Mouse (Mus musculus) stomach, embryonic 14.5 days (tissue): ENCODE results near the gene Gramd2. TPM values are rescaled to one million over a fixed set of nuclear protein-coding genes. Genes with fewer than 3 reads are reported as not detected.

Experiments used
- ATAC-seq: fragments of 200-750 bp; cut with Nextera tagmentation; 2 replicates; pipeline ENCODE4 v1.8.0; 2017; ENCODE audit warnings: low read depth, moderate TSS enrichment; ENCODE audit not compliant: insufficient number of reproducible peaks, insufficient read depth, low FRiP score
- H3K27ac ChIP-seq: fragments of 300-500 bp; sonication (generic); 2 replicates; pipeline ENCODE4 v1.5.1; 2014; ENCODE audit warnings: mild to moderate bottlenecking, low read length, moderate library complexity, mixed read lengths
- H3K27me3 ChIP-seq: fragments of 300-500 bp; sonication (generic); 2 replicates; pipeline ENCODE4 v1.6.1; 2014; ENCODE audit warnings: low read length, control low read depth, mixed read lengths; ENCODE audit not compliant: control insufficient read depth, insufficient read depth
- H3K36me3 ChIP-seq: fragments of 300-500 bp; sonication (generic); 2 replicates; pipeline ENCODE4 v1.6.1; 2014; ENCODE audit warnings: mild to moderate bottlenecking, control low read depth, low read length, moderate library complexity, mixed read lengths; ENCODE audit not compliant: control insufficient read depth, insufficient read depth
- H3K4me1 ChIP-seq: fragments of 300-500 bp; sonication (generic); 2 replicates; pipeline ENCODE4 v1.6.1; 2014; ENCODE audit warnings: low read length, control low read depth, mixed read lengths; ENCODE audit not compliant: control insufficient read depth, insufficient read depth
- H3K4me2 ChIP-seq: fragments of 300-500 bp; sonication (generic); replicated peaks from 2 replicates; pipeline ENCODE4 v1.6.1; 2014; ENCODE audit warnings: low read depth, low read length, control low read depth
- H3K4me3 ChIP-seq: fragments of 300-500 bp; sonication (generic); 2 replicates; pipeline ENCODE4 v1.5.1; 2014; ENCODE audit warnings: low read depth, low read length, control low read depth
- H3K9ac ChIP-seq: fragments of 300-500 bp; sonication (generic); replicated peaks from 2 replicates; pipeline ENCODE4 v1.6.1; 2014; ENCODE audit warnings: low read depth, mild to moderate bottlenecking, control low read depth, low read length, moderate library complexity, mixed read lengths
- H3K9me3 ChIP-seq: fragments of 300-500 bp; sonication (generic); 2 replicates; pipeline ENCODE4 v1.6.1; 2016; ENCODE audit warnings: low read depth, low read length, control low read depth; ENCODE audit not compliant: control insufficient read depth
- WGBS: fragments of 180-500 bp; shearing (Covaris S2); extraction: QIAGEN DNeasy Blood & Tissue Kit; methylation state at CpG from one replicate; pipeline ENCODE4 v1.1.7; 2014; 5-methylcytosine and 5-hydroxymethylcytosine counted together
- polyA plus RNA-seq: library from polyadenylated mRNA; unstranded; fragments of >200 nt; fragmentation: Nextera tagmentation; extraction: Ambion mirVana; gene quantifications from 2 replicates; pipeline ENCODE4 v1.2.1, GENCODE M21; 2014

Gene Gramd2
- polyA plus RNA-seq, 1 experiment from 2014 or later = 1.5 TPM

GRCm38 (mm10) chr9:59694571-59695450, 14.9 kb downstream of the Gramd2 start:
- 28% methylated on average over 16 of the region's 16 CpGs for WGBS
- Histone ChIP-seq H3K27me3 (no peaks in the 10 kb centered on the region), H3K4me3 (no peak overlapping the region), H3K27ac (no peak overlapping the region), H3K4me2 (no peak overlapping the region), H3K9ac (no peak overlapping the region), H3K4me1 (peaks cover 24% of the 10 kb centered on the region), H3K36me3 (no peaks in the 10 kb centered on the region), H3K9me3 (no peaks in the 10 kb centered on the region)
- no peak for ATAC-seq

DNA sequence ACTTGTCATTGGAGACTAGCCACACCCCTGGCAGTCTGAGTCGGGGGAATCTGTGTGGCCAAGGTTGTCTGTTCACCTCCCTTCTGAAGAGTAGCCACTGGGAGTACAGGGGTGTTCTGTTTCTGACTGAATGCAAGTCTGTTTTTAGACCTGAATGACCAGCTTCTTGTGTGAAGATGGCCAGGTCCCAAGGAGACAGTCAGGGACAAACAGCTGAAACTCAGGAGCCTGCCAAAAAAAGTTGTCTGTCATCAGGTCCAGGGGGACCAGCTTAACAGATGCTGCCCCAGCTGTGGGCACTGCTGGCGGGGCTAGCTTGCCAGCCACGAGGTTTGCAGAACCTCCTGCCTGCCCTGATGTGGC, 15.5 kb downstream of the Gramd2 start:
- 43% methylated on average over 3 of the region's 3 CpGs for WGBS
- no peak for ATAC-seq
- no peak overlapping the region for H3K9ac ChIP-seq

GRCm38 (mm10) chr9:59696381-59696780, 16.4 kb downstream of the Gramd2 start:
- H3K9me3 ChIP-seq = no peaks in the 10 kb centered on the region
- no peak overlapping the region for H3K4me2 ChIP-seq
- no peak overlapping the region for H3K27ac ChIP-seq
- H3K4me3 ChIP-seq = no peak overlapping the region
- H3K9ac ChIP-seq = no peak overlapping the region
- ATAC-seq = no peak
- no peaks in the 10 kb centered on the region for H3K36me3 ChIP-seq
- no peaks in the 10 kb centered on the region for H3K27me3 ChIP-seq
- WGBS = 74% methylated on average over 3 of the region's 3 CpGs
- H3K4me1 ChIP-seq = peaks cover 24% of the 10 kb centered on the region

More for the DNA sequence above, 15.5 kb downstream of the Gramd2 start:
- H3K4me3 ChIP-seq = no peak overlapping the region
- no peaks in the 10 kb centered on the region for H3K36me3 ChIP-seq
- H3K9me3 ChIP-seq = no peaks in the 10 kb centered on the region
- no peak overlapping the region for H3K27ac ChIP-seq
- H3K4me2 ChIP-seq = no peak overlapping the region
- H3K27me3 ChIP-seq = no peaks in the 10 kb centered on the region
- H3K4me1 ChIP-seq = peaks cover 24% of the 10 kb centered on the region

- no peaks in the 10 kb centered on the region for H3K9me3 ChIP-seq
- no peak overlapping the region for H3K9ac ChIP-seq
- H3K27me3 ChIP-seq = no peaks in the 10 kb centered on the region
- H3K4me1 ChIP-seq = no peaks in the 10 kb centered on the region
- H3K4me3 ChIP-seq = no peak overlapping the region
- no peak overlapping the region for H3K27ac ChIP-seq
- H3K4me2 ChIP-seq = no peak overlapping the region
- no peaks in the 10 kb centered on the region for H3K36me3 ChIP-seq
- 88% methylated on average over 7 of the region's 7 CpGs for WGBS
- ATAC-seq = no peak
Observed at GRCm38 (mm10) chr9:59701094-59701493, 21.1 kb downstream of the Gramd2 start.

DNA sequence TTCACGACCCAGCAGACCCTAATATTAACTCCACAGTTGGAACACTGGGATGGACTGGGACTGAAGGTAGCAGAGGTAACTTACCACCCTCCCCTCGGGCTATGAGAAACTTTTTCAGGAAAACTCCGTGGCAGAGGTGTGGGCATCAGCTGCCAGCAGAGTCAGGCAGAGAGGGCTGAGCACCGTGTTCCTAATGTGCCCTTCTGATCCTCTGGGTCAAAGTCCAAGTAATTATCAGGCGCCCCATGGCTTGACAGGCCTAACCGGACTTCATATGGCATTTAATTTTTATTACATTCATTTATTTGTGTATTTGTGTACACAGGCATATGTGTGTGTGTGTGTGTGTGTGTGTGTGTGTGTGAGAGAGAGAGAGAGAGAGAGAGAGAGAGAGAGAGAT, 23.2 kb downstream of the Gramd2 start:
- no peaks in the 10 kb centered on the region for H3K36me3 ChIP-seq
- no peak overlapping the region for H3K4me3 ChIP-seq
- no peak overlapping the region for H3K9ac ChIP-seq
- H3K27me3 ChIP-seq = no peaks in the 10 kb centered on the region
- H3K4me1 ChIP-seq = no peaks in the 10 kb centered on the region
- WGBS = 59% methylated on average over 6 of the region's 6 CpGs
- H3K27ac ChIP-seq = no peak overlapping the region
- no peaks in the 10 kb centered on the region for H3K9me3 ChIP-seq
- no peak for ATAC-seq
- H3K4me2 ChIP-seq = no peak overlapping the region

DNA sequence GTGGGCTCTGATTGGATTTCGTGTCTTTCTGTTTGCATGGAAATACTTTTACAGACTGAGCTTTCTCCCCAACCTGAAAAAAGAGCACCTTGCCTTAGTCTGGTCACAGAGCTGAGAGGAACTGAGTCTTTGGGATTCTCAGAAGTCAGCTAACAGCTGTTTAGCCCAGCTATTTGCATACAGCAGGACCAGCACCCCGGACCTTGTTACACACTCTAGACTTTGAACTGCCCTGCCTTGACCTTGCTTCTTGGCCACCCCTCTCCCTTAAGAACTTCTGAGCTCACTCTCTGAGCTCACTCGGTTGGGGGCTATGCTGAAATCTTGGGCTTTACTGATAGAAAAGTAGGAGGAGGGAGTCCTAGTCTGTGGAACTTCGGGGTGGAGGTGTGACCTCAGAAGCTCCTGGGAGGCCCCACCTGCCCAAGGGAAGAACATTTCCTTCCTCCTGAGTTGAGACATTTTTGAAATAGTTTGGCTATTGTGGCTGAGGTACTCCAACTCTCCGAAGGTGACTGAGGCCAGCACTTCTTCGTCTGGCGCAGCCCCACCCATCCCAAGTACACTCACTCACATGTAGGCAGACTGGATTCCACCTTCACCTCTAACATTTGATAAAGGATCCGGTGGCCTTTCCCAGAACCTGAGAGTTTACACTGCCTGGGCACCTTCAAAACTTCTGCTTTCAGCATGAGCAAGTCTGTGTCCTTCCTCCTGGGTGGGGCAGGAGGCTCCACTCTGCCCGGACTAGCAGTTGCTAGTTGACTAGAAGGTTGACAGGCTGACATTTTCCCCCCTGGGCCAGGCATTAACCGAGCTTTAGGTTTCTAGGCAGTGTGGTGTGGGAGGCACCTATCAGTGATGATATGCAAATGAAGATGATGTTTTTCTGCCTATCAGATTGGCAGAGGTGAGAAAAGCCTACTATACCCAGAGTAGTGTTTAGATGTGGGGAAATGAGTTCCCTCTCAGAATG, 27.2 kb downstream of the Gramd2 start:
- Histone ChIP-seq H3K36me3 (no peaks in the 10 kb centered on the region), H3K9me3 (no peaks in the 10 kb centered on the region), H3K9ac (no peak overlapping the region), H3K4me2 (no peak overlapping the region), H3K4me3 (no peak overlapping the region), H3K4me1 (no peaks in the 10 kb centered on the region), H3K27me3 (no peaks in the 10 kb centered on the region), H3K27ac (no peak overlapping the region)
- 0 out of 2 replicates have a peak, but pooled peaks have one; percentile 23 for ATAC-seq
- WGBS = 50% methylated on average over 10 of the region's 10 CpGs

DNA sequence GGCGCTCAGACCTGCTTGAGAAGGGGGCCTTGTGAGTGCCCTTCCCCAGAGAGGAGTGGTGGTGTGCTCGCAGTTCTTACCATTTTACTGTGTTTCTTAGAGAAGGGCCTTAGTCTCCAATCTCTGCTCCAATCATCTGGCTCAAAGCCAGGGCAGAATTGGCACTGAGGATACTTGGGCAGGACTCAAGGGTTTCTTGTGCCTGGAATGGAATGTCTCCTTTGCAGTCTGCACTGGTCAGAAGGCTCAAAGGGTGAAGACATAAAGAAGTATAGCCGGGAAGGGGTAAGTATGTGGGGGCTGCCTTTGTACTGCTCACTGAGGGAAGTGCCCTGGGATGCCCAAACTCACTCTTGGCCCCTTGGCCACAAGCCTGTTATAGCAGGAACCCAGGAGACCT, 29.3 kb downstream of the Gramd2 start:
- no peak overlapping the region for H3K4me3 ChIP-seq
- no peaks in the 10 kb centered on the region for H3K27me3 ChIP-seq
- H3K27ac ChIP-seq = no peak overlapping the region
- H3K4me1 ChIP-seq = no peaks in the 10 kb centered on the region
- no peak overlapping the region for H3K4me2 ChIP-seq
- no peak overlapping the region for H3K9ac ChIP-seq
- WGBS = 84% methylated on average over 3 of the region's 3 CpGs
- no peak for ATAC-seq
- H3K9me3 ChIP-seq = no peaks in the 10 kb centered on the region
- H3K36me3 ChIP-seq = no peaks in the 10 kb centered on the region

DNA sequence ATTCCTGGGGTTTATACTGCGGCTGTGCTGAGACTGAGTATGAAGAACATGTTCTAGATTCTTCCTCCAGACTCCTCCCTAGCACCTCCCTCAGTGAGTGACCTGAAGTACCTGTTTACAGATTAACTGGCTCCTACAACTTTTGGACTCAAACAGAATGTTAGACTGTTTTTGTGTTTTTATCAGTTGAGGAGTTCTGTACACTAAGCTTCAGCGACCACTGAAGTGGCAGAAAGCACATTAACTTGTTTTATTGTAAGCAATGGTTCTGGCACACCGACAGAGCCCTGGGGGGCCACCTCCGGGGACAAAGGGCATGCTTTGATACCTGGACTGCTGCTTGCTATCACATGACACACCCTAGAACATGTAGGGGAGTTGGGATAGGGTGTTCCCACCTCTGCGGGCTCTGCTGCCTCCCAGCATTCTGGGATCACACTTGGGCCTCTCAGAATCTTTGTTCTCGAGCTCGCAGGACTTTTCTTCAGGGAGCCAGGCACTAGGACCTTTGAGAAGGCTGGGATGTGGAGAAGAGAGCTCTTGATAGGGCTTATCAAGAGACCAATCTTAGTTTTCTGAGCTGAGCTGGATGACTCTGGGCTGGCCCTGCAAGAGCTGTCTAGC, 36.4 kb downstream of the Gramd2 start:
- Histone ChIP-seq H3K4me2 (no peak overlapping the region), H3K36me3 (no peaks in the 10 kb centered on the region), H3K4me1 (no peaks in the 10 kb centered on the region), H3K4me3 (no peak overlapping the region), H3K27me3 (no peaks in the 10 kb centered on the region), H3K9me3 (no peaks in the 10 kb centered on the region), H3K27ac (no peak overlapping the region), H3K9ac (no peak overlapping the region)
- WGBS = 58% methylated on average over 7 of the region's 7 CpGs
- ATAC-seq = no peak
